Mouse (Mus musculus) T-helper 2 cell (primary cell): ENCODE data around the gene Lrtm2.

Experiments
- in situ Hi-C: fragments of 300-600 bp; cut with MboI, MseI; formaldehyde crosslinking; loops from one replicate; pipeline ENCODE4 v1.15.1; 2025; ENCODE audit warnings: high pct_unique_total_duplicates

The Lrtm2 gene

GRCm38 (mm10) chr6:119280761-119281160 lies 49.8 kb downstream of the Lrtm2 start:
- in situ Hi-C loops = no loop called here

- in situ Hi-C loops = no loop called here
Measured at GRCm38 (mm10) chr6:119276713-119277112, 53.9 kb downstream of the Lrtm2 start.
